Mouse (Mus musculus) 3134 (cell line): Measurements from ENCODE around the gene Cdkn2aip.
A peak's percentile ranks its signal among the peaks of the same experiment; 100 is the strongest.

ENCODE experiments used
- DNase-seq: peaks from one replicate; pipeline ENCODE4 v3.0.0-alpha.2; 2011; ENCODE audit warnings: low spot score; ENCODE audit not compliant: insufficient read length; ENCODE audit errors: extremely low read depth

Cdkn2aip gene

DNA sequence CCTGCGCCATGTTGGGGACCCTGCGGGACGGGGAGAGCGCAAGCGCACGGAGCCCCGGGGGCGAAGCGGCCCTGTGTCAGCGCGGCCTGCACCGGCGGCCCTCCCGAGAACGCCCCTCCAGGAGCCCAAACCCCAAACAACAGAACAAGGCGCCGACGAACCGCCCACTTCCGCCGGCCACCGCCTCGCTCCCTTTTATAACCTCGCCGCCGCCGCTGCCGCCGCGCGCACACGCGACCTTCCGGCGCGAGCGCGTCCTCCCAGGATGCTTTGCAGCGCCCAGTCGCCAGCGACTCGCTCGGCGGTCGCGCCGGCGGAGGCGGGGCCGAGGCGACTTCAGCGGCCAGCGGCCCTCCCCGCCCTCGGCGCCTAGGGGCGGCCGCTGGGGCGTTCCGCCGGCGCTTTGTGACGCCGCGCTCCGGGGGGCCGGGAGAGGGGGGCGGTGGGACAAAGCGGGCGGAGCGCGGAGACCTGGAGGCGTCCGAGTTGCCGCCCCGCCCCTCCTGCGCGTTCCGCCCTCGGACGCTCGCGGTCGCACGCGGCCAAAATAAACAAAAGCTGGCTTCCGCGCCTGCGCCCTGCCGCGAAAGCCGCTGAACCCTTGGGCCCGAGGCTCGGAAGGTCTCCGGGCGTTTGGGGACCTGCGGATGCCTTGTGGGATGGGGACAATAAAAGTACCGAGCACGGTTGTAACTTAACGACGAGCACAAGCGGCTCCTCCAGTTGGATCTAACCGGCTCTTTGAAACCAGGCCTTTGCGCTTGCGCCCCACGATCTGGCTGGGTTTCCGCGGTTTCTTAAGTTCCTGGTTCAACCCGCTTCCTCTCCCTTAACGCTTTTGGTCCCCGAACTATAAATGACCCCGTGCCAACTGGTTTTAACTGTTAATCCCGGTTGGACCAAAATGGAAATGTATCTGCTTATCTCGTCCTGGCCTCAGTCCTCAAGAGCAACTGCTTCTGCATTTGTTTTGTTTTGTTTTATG is at the start of gene Cdkn2aip:
Gene Cdkn2aip (minus strand): TSS at position 172 of the 985 bp plus-strand sequence.
- peak; percentile 97 for DNase-seq

DNA sequence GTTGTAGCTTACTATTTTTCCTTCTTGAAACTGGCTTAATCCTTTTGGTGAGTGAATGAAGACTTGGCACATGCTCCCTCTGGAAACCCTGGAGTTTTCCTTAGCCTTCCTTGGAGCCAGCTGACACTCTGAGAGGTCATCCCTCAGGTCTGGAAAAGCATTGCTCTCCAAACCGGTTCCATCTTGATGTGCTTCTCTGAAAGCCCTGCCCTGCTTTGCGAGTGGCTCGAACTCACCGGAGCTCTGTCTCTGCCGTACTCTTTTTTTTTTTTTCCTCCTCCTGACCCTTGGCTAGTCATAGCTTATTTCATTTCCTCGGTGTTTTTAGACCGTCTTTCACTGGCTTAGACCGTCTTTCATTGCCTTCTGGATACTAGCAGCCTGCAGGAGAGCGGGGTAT is 49.5 kb upstream of the Cdkn2aip start:
- DNase-seq: no peak

- DNase-seq: no peak
Measured at GRCm38 (mm10) chr8:47760685-47761084, 47.0 kb upstream of the Cdkn2aip start.

DNA sequence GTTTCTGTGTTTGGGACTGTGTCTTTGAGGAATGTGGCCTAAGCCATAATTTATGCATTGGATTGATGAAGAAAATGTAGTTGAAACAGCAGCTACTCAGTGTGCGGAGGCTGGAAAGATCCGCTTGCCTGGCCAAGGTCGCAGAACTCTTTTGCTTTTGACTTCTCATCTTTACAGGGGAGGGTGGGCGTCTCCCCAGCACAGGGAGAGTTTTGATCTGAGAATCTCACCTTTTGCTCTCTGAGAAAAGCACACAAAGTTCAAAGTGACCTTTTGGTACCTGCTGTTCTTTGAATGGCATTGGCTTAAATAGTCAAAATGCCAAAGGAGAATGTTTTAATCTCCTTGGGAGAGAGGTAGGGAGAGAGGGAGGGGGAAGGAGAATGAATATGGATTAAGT is 46.5 kb upstream of the Cdkn2aip start:
- no peak for DNase-seq

- DNase-seq: peak; percentile 25
Measured at GRCm38 (mm10) chr8:47753121-47753520, 39.4 kb upstream of the Cdkn2aip start.

GRCm38 (mm10) chr8:47750096-47750495 is 36.4 kb upstream of the Cdkn2aip start:
- DNase-seq: peak; percentile 36

DNA sequence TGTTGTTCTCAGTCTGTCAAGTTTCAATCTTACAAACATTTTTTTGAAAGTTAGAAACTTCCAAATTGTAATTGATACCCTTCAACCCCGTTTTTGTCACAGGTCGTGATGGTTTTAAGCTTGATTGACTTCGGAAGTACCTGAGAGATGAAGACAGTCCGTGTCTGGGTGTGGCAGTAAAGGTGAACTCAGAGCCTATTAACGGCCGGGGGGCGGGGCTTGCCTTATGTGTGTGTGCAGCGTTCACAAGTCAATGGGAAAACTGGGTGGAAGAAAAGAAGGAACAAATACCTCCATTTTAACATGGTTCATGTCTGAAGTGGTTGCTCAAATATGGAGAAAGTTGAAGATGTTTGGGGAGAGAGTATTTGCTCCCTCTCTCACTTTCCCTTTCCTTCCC is 35.8 kb upstream of the Cdkn2aip start:
- no peak for DNase-seq

DNA sequence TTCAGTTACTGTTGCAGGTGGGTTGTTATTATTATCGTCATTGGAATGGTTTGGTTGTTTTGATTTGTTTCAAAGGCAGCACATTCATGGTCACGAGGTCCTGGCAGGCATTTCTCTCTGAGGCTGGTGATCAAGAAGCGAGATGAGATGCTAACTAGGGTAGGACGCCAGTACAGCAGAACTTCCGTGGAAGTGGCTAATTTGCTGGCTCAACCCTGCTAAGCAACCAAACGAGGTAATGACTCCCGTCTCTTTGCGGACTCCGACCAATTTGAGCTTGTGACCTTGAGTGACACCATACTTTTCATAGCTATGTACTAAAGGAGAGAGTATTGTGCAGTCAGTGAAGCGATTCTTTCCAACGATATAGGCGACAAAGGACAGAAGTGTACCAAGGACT is 32.6 kb upstream of the Cdkn2aip start:
- DNase-seq: no peak

GRCm38 (mm10) chr8:47745848-47746247 is 32.1 kb upstream of the Cdkn2aip start:
- no peak for DNase-seq

DNA sequence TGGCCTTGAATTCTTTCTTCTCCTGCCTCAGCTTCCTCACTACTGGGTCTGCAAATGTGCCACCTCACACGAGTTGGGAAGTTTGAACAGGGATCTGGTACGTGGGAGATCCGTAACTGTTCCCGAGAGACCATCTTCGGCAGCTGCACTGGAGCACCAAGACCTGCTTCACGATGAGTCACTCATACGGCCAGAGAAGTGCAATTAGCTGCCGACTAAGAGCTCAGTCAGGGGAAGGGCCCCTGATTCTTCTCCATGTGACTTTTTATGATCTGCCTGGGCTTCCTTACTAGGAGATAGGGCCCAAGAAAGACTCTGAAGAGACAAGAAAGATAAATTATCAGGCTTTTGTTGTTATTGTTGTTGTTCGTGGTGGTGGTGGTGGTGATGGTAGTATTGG is 31.1 kb upstream of the Cdkn2aip start:
- DNase-seq: peak; percentile 27

DNA sequence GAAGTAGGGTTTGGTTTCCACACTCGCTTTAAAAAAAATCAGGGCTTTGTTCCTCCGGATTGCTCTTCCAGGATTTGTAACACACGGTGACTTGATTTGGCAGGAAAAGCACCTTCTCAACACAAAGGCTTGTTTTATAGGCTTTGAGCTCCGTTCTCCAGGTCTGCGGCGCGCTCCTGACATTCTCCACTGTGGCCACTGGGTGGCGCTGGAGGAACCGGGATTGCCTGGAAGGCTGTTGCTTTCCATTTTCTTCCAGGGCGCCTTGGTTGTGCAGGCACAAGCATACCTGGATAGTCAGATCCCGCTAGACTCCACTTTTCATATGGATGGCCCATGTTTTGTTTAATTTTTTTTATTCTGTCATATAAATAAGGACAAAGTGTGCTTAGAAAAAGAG is 29.7 kb upstream of the Cdkn2aip start:
- peak; percentile 45 for DNase-seq

- no peak for DNase-seq
Measured at GRCm38 (mm10) chr8:47742992-47743391, 29.3 kb upstream of the Cdkn2aip start.

GRCm38 (mm10) chr8:47742372-47742771 is 28.6 kb upstream of the Cdkn2aip start:
- no peak for DNase-seq

- DNase-seq: no peak
Measured at GRCm38 (mm10) chr8:47737120-47737519, 23.4 kb upstream of the Cdkn2aip start.

DNA sequence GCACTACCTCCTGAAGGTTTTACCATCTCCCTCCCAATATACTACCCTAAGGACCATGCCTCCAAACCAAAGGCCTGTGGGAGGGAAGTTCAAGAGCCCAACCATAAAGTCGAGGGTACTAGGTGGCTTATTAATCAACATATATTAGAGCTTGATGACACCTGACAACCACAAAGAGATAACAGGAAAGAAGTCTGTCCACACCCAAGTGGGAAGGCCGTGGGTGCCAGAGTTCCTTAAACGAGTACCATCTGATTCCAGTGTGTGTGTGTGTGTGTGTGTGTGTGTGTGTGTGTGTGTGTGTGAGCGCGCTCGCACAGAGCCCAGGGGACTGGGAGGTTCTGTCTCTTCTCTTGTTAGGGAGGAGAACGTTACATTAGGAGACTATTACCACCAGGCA is 15.6 kb upstream of the Cdkn2aip start:
- no peak for DNase-seq

GRCm38 (mm10) chr8:47726945-47727344 is 13.2 kb upstream of the Cdkn2aip start:
- DNase-seq: no peak

DNA sequence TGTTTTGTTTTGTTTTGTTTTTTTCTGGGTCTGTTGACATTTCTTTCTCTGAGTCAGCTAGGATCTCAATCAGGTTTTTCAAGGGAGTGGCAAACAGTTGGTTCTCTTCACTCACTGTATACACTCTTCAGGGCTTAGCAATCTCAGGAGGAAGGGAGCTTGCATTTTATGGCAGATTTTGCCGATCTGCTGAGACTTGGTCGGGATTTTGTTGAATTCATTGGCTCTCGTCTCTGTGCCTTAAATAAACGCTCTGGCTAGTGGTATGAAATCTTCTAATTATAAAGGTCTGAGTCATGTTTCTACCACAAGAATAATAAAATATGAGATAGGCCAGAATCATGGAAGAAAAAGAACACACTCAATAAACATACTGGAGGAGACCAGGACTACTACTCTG is 7.9 kb upstream of the Cdkn2aip start:
- DNase-seq: peak; percentile 16

- DNase-seq: no peak
Measured at GRCm38 (mm10) chr8:47718641-47719040, 4.9 kb upstream of the Cdkn2aip start.

- peak; percentile 80 for DNase-seq
Measured at GRCm38 (mm10) chr8:47713171-47713663, 515 bp downstream of the Cdkn2aip start.

DNA sequence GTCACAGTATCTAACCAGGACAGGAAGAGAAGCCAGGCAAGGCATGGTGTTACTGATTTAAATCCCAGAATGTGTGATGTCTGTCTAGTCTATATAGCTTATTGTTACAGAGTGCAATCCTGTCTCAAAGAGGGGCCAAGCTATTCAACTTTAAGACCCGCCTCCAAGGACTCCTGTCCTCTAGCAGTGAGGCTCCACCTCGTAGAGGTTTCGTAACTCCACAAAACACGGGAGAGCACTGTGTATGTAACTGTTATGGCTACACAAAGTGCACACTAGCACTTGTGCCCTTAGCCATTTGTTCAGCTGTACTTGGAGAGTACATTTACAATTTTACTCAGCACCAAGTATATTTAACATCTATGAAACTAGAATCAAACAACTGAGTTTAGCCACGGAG is 5.6 kb downstream of the Cdkn2aip start:
- DNase-seq: no peak

- no peak for DNase-seq
Measured at GRCm38 (mm10) chr8:47706746-47707145, 7.0 kb downstream of the Cdkn2aip start.

- no peak for DNase-seq
Measured at GRCm38 (mm10) chr8:47702333-47702732, 11.4 kb downstream of the Cdkn2aip start.
